Mouse (Mus musculus) forebrain, embryonic 11.5 days (tissue): ENCODE measurements at regions not wholly inside any gene's neighbourhood (a gene's known extent, or its start where the extent isn't known, plus 50 kb on each side); places are given as distances from the start of the nearest gene placed in this dataset.
A peak's percentile ranks its signal among the peaks of the same experiment; 100 is the strongest.

Experiments used
- ATAC-seq: fragments of 200-750 bp; cut with Nextera tagmentation; replicated peaks from 2 replicates; pipeline ENCODE4 v1.8.0; 2017; ENCODE audit warnings: moderate TSS enrichment; ENCODE audit not compliant: low FRiP score
- DNase-seq: peaks from one replicate; pipeline ENCODE4 v3.0.0-alpha.2; 2017; ENCODE audit warnings: low spot score
- H3K27ac ChIP-seq: fragments of 300-500 bp; sonication (generic); 2 replicates; pipeline ENCODE4 v1.5.1; 2014; ENCODE audit warnings: low read depth, low read length
- H3K27me3 ChIP-seq: fragments of 300-500 bp; sonication (generic); 2 replicates; pipeline ENCODE4 v1.6.1; 2014; ENCODE audit warnings: mild to moderate bottlenecking, low read length, mixed read lengths; ENCODE audit not compliant: control insufficient read depth, insufficient read depth
- H3K36me3 ChIP-seq: fragments of 300-500 bp; sonication (generic); 2 replicates; pipeline ENCODE4 v1.6.1; 2014; ENCODE audit warnings: mild to moderate bottlenecking, low read length, moderate library complexity, mixed read lengths; ENCODE audit not compliant: control insufficient read depth, insufficient read depth
- H3K4me1 ChIP-seq: fragments of 300-500 bp; sonication (generic); replicated peaks from 2 replicates; pipeline ENCODE4 v1.6.1; 2014; ENCODE audit warnings: low read length, mixed read lengths; ENCODE audit not compliant: control insufficient read depth, insufficient read depth
- H3K4me2 ChIP-seq: fragments of 300-500 bp; sonication (generic); 2 replicates; pipeline ENCODE4 v1.6.1; 2014; ENCODE audit warnings: low read depth, mild to moderate bottlenecking, low read length, moderate library complexity, mixed read lengths; ENCODE audit not compliant: severe bottlenecking
- H3K4me3 ChIP-seq: fragments of 300-500 bp; sonication (generic); 2 replicates; pipeline ENCODE4 v1.5.1; 2014; ENCODE audit warnings: low read depth, low read length
- H3K9ac ChIP-seq: fragments of 300-500 bp; sonication (generic); 2 replicates; pipeline ENCODE4 v1.6.1; 2014; ENCODE audit warnings: low read length
- H3K9me3 ChIP-seq: fragments of 300-500 bp; sonication (generic); 2 replicates; pipeline ENCODE4 v1.6.1; 2016; ENCODE audit warnings: low read length, mixed read lengths; ENCODE audit not compliant: control insufficient read depth
- WGBS: fragments of 180-500 bp; shearing (Covaris S2); extraction: QIAGEN DNeasy Blood & Tissue Kit; methylation state at CpG from one replicate; pipeline ENCODE4 v1.1.7; 2014; 5-methylcytosine and 5-hydroxymethylcytosine counted together

DNA sequence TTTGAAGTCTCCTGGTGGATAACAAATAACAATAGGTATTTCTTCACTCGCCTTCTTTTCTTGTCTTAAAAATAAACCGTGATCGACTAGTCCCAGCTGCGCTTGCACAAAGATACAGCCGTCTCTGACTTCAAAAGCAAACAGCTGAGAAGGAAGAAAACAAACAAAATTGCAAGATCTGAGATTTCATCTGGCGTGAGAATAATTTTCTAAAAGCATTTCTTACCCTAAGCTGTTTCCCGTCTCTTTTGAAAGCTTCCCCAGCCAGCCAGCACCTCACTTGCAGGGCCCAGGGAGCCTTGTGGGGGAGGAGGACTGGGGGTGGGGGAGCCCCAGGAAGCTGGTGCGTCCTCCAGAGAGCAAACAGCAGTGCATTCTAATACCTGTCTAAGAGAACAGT, 258.2 kb upstream of the Pabpc6 start:
- Histone ChIP-seq H3K9me3 (no peaks in the 10 kb centered on the region), H3K9ac (no peak overlapping the region), H3K27me3 (no peaks in the 10 kb centered on the region), H3K27ac (no peak overlapping the region), H3K4me2 (no peak overlapping the region), H3K4me1 (peaks cover 9% of the 10 kb centered on the region), H3K4me3 (no peak overlapping the region), H3K36me3 (no peaks in the 10 kb centered on the region)
- 74% methylated on average over 8 of the region's 8 CpGs for WGBS
- DNase-seq: peak; percentile 34
- no peak for ATAC-seq

DNA sequence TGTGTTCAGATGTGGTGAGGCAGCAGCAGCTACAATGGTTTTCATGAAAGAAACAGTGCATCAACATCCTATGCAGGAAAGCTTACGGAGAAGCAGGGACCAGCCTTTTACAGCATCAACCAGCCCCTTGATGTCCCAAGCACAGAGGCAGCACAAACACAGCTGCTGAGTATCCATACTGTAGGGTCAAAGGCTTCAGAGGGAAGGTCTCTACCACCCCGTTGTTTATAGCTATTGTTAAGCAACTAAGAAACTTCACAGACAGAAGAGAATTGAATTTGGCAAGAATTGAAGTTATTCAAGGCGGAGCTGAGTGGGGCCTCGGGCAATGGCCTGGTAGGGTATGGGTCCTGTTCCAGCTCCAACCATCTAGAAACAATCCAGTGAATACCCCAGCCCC, 256.8 kb upstream of the Pabpc6 start:
- Histone ChIP-seq H3K27me3 (no peaks in the 10 kb centered on the region), H3K9ac (no peak overlapping the region), H3K9me3 (no peaks in the 10 kb centered on the region), H3K4me1 (peaks cover 9% of the 10 kb centered on the region), H3K27ac (no peak overlapping the region), H3K4me2 (no peak overlapping the region), H3K4me3 (no peak overlapping the region), H3K36me3 (no peaks in the 10 kb centered on the region)
- WGBS: 70% methylated on average over 4 of the region's 4 CpGs
- no peak for DNase-seq
- ATAC-seq: no peak

DNA sequence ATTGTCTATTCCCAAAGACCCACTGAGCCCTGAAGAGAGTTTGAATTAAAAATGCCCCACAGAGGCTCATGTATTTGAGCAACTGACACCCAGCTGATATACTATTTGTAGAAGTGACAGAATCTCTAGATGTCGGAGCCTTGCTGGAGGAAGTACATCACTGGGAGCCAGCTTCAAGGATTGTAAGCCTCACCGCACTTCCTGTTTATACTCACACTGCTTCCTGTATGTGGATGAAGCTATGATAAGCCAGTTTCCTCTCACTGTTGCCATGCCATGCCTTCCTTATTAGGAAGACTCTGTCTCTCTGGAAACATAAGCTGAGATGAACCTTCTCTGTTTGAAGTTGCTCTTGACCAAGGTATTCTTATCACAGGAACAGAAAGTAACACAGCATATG, 251.8 kb upstream of the Pabpc6 start:
- no peaks in the 10 kb centered on the region for H3K36me3 ChIP-seq
- 92% methylated on average over 2 of the region's 2 CpGs for WGBS

DNA sequence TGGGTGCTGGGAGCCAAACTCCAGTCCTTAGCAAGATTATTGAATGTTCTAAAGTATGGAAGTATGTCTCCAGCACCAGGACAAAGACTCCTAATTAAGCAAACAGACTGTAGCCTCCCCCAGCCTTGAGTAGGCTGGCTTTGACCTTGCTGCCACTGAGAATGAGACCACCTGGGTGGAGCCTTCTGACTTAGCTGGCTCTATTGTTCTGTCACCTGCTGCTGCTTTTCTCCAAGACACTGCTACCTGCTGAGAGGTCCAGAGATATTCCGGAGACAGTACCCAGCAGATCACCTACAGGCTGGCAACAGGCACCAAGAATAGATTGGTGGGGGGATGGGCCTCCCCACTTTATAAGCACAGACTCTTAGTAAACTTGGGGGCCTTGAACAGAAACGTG, 247.5 kb upstream of the Pabpc6 start:
- WGBS: 28% methylated on average over 2 of the region's 2 CpGs
- Histone ChIP-seq H3K9me3 (no peaks in the 10 kb centered on the region; the same call in 1 of the 2 replicates), H3K4me3 (no peak overlapping the region), H3K9ac (no peak overlapping the region), H3K27me3 (no peaks in the 10 kb centered on the region), H3K4me1 (0 out of 2 replicates have a peak, but pooled peaks cover 2% of the 10 kb centered on the region), H3K4me2 (no peak overlapping the region), H3K27ac (no peak overlapping the region), H3K36me3 (no peaks in the 10 kb centered on the region)
- DNase-seq: peak; percentile 18
- ATAC-seq: no peak

More for the DNA sequence above, 251.8 kb upstream of the Pabpc6 start:
- Histone ChIP-seq H3K27me3 (no peaks in the 10 kb centered on the region), H3K4me2 (no peak overlapping the region), H3K4me1 (peaks cover 1% of the 10 kb centered on the region; the same call in 1 of the 2 replicates), H3K27ac (no peak overlapping the region), H3K9ac (no peak overlapping the region), H3K9me3 (no peaks in the 10 kb centered on the region; the same call in 1 of the 2 replicates), H3K4me3 (no peak overlapping the region)
- DNase-seq: no peak
- ATAC-seq: no peak

DNA sequence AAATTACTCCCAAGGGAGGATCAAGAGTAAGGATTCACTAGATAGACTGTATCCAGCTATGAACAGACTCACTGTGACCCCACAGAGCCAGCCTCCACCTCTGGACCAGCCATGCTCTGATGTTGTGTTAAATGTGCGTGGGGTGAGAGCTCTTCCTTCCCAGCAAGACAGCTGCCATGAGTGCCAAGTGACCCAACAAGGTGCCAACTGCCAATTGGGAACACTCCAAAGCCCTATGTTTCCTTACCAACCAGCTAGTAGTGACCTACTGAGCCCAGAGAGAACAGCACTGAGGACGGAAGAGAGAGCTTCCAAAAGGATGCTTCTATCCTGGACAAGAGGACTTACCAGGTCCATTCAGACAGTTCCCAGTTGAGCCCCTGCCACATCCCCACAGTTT, 241.3 kb upstream of the Pabpc6 start:
- H3K27ac ChIP-seq: no peak overlapping the region
- no peak overlapping the region for H3K9ac ChIP-seq
- no peaks in the 10 kb centered on the region for H3K36me3 ChIP-seq
- H3K9me3 ChIP-seq: no peaks in the 10 kb centered on the region
- no peak overlapping the region for H3K4me2 ChIP-seq
- H3K27me3 ChIP-seq: no peaks in the 10 kb centered on the region
- H3K4me3 ChIP-seq: no peak overlapping the region
- peaks cover 9% of the 10 kb centered on the region; the same call in 1 of the 2 replicates for H3K4me1 ChIP-seq
- DNase-seq: peak; percentile 7
- no peak for ATAC-seq
- WGBS: 94% methylated on average over 2 of the region's 2 CpGs

DNA sequence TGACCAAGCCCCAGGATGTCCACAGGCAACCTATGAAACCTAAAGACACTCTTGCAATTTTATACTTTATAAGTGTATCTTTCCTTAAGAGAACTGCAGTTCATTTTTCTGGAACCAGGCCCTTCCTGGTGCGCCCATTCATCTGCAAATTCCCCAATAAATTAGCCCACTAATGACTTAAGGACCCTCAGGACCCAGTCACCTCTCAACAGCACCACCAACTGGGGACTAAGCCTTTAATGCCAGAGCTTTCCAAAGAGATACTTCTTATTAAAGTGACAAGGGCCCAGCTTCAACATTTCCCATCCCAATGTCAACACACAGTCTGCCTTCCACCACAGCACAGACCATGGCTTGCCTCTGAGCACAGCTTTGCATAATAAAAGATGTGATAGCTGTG, 237.6 kb upstream of the Pabpc6 start:
- DNase-seq: peak; percentile 45
- WGBS: 21% methylated on average over 1 of the region's 1 CpGs
- no peak overlapping the region; the same call in 1 of the 2 replicates for H3K9ac ChIP-seq
- no peak overlapping the region for H3K4me3 ChIP-seq
- no peak for ATAC-seq
- no peak overlapping the region for H3K4me2 ChIP-seq
- H3K27me3 ChIP-seq: no peaks in the 10 kb centered on the region
- H3K4me1 ChIP-seq: peaks cover 27% of the 10 kb centered on the region
- no peaks in the 10 kb centered on the region for H3K36me3 ChIP-seq
- no peaks in the 10 kb centered on the region for H3K9me3 ChIP-seq
- no peak overlapping the region for H3K27ac ChIP-seq

DNA sequence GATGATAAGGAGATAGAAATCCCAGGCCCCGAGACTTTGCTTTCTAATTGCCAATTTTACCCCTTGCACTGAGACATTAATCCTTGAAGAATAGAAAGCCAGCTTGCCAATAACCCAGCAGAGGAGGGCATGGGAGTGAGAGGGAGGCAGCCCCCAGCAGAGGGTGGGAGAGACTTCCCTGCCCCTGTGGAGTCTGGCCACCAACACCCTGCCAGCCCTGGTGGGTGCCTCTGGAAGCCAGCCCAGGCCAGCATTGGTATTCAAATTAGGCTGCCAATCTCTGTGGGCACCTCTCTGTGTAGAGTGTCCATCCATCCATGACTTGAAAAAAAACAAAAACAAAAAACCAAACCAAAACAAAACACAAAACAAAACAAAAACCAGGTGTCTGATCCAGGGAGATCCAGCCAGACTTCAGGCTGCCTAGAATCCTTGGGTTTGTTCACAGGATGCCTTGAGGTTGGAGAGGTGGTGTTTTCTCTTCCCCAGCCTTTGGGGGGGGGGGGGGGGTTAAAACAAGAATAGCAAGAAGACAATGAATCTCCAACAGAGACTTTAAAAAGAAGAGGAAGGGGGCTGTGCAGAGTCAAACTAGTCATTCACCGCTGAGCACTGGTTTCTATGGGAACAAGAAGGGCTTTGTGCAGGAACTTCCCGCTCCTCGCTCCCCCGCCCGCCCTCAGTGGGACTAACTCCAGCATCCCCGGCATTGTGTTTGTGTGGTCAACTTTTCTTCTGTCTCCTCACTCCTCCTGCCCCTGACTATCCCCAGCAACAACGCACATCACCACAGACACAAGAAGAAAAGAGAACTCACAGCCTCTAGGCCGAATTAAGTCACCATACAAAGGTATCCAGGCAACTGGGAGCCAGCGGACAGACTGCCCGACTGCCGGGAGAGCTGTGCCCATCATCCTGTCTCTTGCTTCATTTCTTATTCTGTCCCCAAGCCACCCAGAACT, 236.3 kb upstream of the Pabpc6 start:
- H3K4me3 ChIP-seq: 0 out of 2 replicates have a peak overlapping the region, but pooled peaks have one; percentile 19

DNA sequence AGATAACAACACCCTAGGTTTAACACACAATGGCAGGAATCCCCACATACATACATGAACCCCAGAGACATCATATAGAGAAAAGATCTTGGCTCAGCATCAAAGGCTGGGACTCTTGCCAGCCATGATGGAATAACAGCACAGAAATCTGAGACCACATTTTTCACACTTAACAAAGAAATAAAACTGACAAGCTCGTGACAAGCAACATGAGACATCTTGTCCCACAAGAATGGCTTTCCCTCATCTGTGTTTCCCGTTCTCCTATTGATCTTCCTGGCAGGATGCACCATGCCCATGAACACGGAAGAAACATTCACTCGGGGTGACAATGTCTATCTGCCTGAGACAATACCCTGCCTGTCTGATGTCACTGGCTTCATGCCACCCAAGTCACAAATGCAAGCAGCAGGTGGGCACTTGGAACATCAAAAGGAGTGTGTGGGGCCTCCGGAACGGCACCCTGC, 235.0 kb upstream of the Pabpc6 start:
- H3K4me3 ChIP-seq: no peak overlapping the region
- H3K9me3 ChIP-seq: no peaks in the 10 kb centered on the region
- ATAC-seq (no peak), DNase-seq (no peak)
- peaks cover 27% of the 10 kb centered on the region for H3K4me1 ChIP-seq
- 6% methylated on average over 6 of the region's 6 CpGs for WGBS
- H3K9ac ChIP-seq: no peak overlapping the region; the same call in 1 of the 2 replicates
- 0 out of 2 replicates have a peak overlapping the region, but pooled peaks have one; percentile 24 for H3K4me2 ChIP-seq
- peak overlapping the region; percentile 88 for H3K27ac ChIP-seq
- H3K36me3 ChIP-seq: no peaks in the 10 kb centered on the region
- H3K27me3 ChIP-seq: no peaks in the 10 kb centered on the region

More for the DNA sequence above, 236.3 kb upstream of the Pabpc6 start:
- Histone ChIP-seq H3K36me3 (no peaks in the 10 kb centered on the region), H3K4me1 (peaks cover 27% of the 10 kb centered on the region), H3K27ac (peak overlapping the region; percentile 88), H3K9ac (peak overlapping the region; percentile 17; the same call in 1 of the 2 replicates), H3K9me3 (no peaks in the 10 kb centered on the region), H3K4me2 (peak overlapping the region; percentile 46), H3K27me3 (no peaks in the 10 kb centered on the region)
- peak; percentile 90 for DNase-seq
- 2% methylated on average over 12 of the region's 12 CpGs for WGBS
- peak; percentile 90 for ATAC-seq
